Mouse (Mus musculus) neural tube, postnatal 0 days (tissue): ENCODE results near the gene Disp3. TPM values are rescaled to one million over a fixed set of nuclear protein-coding genes. Genes with fewer than 3 reads are reported as not detected.

ENCODE experiments used
- polyA plus RNA-seq: library from polyadenylated mRNA; unstranded; fragments of >200 nt; fragmentation: Nextera tagmentation; extraction: Ambion mirVana; gene quantifications from 2 replicates; pipeline ENCODE4 v1.2.1, GENCODE M21; 2015

Gene Disp3
- 9.6 and 10.8 TPM in 2 replicates for polyA plus RNA-seq

GRCm38 (mm10) chr4:148287476-148288054, at the start of gene Disp3:
Gene Disp3 (minus strand): TSS chr4:148287965.

Other genes starting within 250 kb of the Disp3 start
- gene Clcn6, start 249.1 kb downstream of the Disp3 start, polyA plus RNA-seq = 21.0 and 23.1 TPM in 2 replicates
- gene Mthfr, start 248.9 kb downstream of the Disp3 start, polyA plus RNA-seq = 13.7 and 14.7 TPM in 2 replicates
- 8.4 and 9.7 TPM in 2 replicates for gene Agtrap, start 199.9 kb downstream of the Disp3 start, polyA plus RNA-seq
- gene Mad2l2, start 157.6 kb downstream of the Disp3 start, polyA plus RNA-seq = 94.3 and 102 TPM in 2 replicates
- 2.4 and 2.9 TPM in 2 replicates for gene Draxin, start 157.3 kb downstream of the Disp3 start, polyA plus RNA-seq
- gene Fbxo6, start 135.8 kb downstream of the Disp3 start, polyA plus RNA-seq = 24.6 and 26.1 TPM in 2 replicates
- 105 and 121 TPM in 2 replicates for gene Fbxo44, start 127.5 kb downstream of the Disp3 start, polyA plus RNA-seq
- gene Fbxo2, start 127.3 kb downstream of the Disp3 start, polyA plus RNA-seq = 64.7 and 72.5 TPM in 2 replicates
- 12.6 and 13.9 TPM in 2 replicates for gene Ubiad1, start 156.8 kb upstream of the Disp3 start, polyA plus RNA-seq
- gene Mtor, start 160.6 kb upstream of the Disp3 start, polyA plus RNA-seq = 21.6 and 22.2 TPM in 2 replicates
- gene Angptl7, start 212.5 kb upstream of the Disp3 start, polyA plus RNA-seq = 0.27 and 0.37 TPM in 2 replicates